Mouse (Mus musculus) cerebellum, adult 2 months (tissue): ENCODE data around the gene Ccer2. TPM values are rescaled to one million over a fixed set of nuclear protein-coding genes. Genes with fewer than 3 reads are reported as not detected.
A peak's percentile ranks its signal among the peaks of the same experiment; 100 is the strongest.

Experiments
- DNase-seq, 2 experiments: peaks; one replicate each; pipeline ENCODE4 v3.0.0; 2021
- H3K27ac ChIP-seq: fragments of 200-500 bp; 2 replicates; pipeline ENCODE4 v1.5.1; 2012; ENCODE audit warnings: low read length, control low read depth, inconsistent platforms; ENCODE audit not compliant: insufficient read depth
- H3K27me3 ChIP-seq: fragments of 200-500 bp; 2 replicates; pipeline ENCODE4 v1.6.1; 2012; ENCODE audit warnings: inconsistent platforms, mild to moderate bottlenecking, low read length, moderate library complexity; ENCODE audit not compliant: control insufficient read depth, insufficient read depth
- H3K4me1 ChIP-seq: fragments of 200-500 bp; 2 replicates; pipeline ENCODE4 v1.6.1; 2011; ENCODE audit warnings: low read length; ENCODE audit not compliant: control insufficient read depth, insufficient read depth
- H3K4me3 ChIP-seq: fragments of 200-500 bp; replicated peaks from 2 replicates; pipeline ENCODE3; 2011; ENCODE audit warnings: mild to moderate bottlenecking, low read depth, low read length, control low read depth; ENCODE audit not compliant: insufficient read depth
- CTCF ChIP-seq: fragments of 200-500 bp; IDR thresholded peaks from 2 replicates; pipeline ENCODE4 v1.5.1; 2011; ENCODE audit warnings: low read depth, mild to moderate bottlenecking, control low read depth, low read length, moderate library complexity, borderline replicate concordance; ENCODE audit not compliant: insufficient read depth
- POLR2A ChIP-seq: fragments of 200-500 bp; IDR thresholded peaks from 2 replicates; pipeline ENCODE4 v1.6.1; 2011; ENCODE audit warnings: low read length, control low read depth, borderline replicate concordance; ENCODE audit not compliant: insufficient read depth
- WGBS: fragments of 180-500 bp; shearing (Covaris S2); methylation state at CpG from one replicate; pipeline ENCODE4 v1.1.7; 2018; 5-methylcytosine and 5-hydroxymethylcytosine counted together
- polyA plus RNA-seq: library from polyadenylated mRNA; depleted of rRNA; stranded (reverse); fragments of >200 nt; gene quantifications from 2 replicates; pipeline ENCODE4 v1.2.3, GENCODE M21; 2012

Gene Ccer2
- polyA plus RNA-seq, 1 experiment, result 3.1 TPM

DNA sequence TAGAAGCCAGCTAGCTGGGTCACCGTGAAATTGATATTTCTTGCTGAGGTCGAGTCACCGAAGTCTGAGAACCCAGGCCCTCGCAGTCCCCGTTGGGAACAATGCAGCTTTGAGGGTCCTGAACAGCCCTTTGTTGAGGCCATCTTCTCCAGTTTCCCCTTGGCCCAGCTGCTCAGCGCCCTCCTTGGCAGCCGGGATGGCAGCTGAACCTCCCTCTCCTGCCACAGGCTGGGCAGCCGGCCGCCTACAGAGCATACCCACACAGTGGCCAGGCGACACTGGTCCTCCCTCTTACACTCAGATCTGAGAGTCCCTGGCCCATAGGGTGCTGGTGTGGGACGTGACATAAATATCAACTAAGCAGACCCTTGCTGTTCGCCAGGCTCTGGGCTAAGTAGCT is 18.2 kb downstream of the Ccer2 start:
- peak overlapping the region; percentile 20; the same call in 1 of the 2 replicates for H3K27ac ChIP-seq
- DNase-seq, result peak; percentile 26 to 41
- H3K4me3 ChIP-seq, result no peak overlapping the region
- H3K4me1 ChIP-seq, result peaks cover 13% of the 10 kb centered on the region
- TF ChIP-seq CTCF (no peak), POLR2A (no peak)
- no peaks in the 10 kb centered on the region for H3K27me3 ChIP-seq
- WGBS, result 24% methylated on average over 12 of the region's 12 CpGs

DNA sequence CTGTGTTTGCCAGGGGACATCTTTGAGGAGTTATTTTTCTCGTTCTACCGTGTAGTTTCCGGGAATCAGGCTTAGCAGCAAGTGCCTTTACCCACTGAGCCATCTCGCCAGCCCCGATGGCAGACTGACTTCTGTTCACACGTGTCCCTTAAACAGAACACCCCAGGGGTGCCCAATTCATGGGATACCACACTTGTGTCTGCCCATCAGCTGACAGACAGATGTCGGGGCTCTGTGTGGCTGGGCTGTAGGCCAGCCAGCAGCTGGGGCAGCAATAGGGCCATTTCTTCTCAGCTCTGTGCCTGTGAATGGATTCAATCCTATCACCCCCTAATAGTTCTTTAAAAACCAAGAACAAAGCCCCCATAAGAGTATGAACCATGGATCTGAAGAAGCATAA is 19.2 kb downstream of the Ccer2 start:
- TF ChIP-seq CTCF (no peak), POLR2A (no peak)
- WGBS, result 43% methylated on average over 7 of the region's 7 CpGs
- DNase-seq, result no peak
- Histone ChIP-seq H3K27ac (no peak overlapping the region), H3K4me3 (no peak overlapping the region), H3K4me1 (peaks cover 14% of the 10 kb centered on the region), H3K27me3 (no peaks in the 10 kb centered on the region)

DNA sequence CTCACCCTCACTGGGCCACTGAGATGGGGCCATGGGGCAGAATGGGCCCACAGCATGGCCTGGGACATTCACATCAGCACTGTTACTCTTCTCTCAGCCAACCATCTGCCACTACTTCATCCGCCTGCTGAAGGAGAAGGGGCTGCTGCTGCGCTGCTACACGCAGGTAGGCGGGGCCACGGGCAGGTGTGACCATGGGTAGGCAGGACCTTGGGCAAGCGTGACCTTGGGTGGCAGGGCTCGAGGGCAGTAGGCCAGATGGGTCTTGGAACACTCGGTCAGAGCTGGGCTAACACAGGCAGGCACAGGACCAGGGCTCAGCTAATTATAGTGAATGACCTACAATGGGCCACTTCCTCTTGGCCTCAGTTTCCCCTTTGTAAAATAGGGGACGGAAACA is 22.9 kb downstream of the Ccer2 start:
- TF ChIP-seq CTCF, result no peak
- no peak for TF ChIP-seq POLR2A
- Histone ChIP-seq H3K27ac (no peak overlapping the region), H3K4me1 (peaks cover 20% of the 10 kb centered on the region), H3K4me3 (no peak overlapping the region), H3K27me3 (no peaks in the 10 kb centered on the region)
- 76% methylated on average over 9 of the region's 9 CpGs for WGBS
- DNase-seq, result peak in 1 of 2 experiments; percentile 25

DNA sequence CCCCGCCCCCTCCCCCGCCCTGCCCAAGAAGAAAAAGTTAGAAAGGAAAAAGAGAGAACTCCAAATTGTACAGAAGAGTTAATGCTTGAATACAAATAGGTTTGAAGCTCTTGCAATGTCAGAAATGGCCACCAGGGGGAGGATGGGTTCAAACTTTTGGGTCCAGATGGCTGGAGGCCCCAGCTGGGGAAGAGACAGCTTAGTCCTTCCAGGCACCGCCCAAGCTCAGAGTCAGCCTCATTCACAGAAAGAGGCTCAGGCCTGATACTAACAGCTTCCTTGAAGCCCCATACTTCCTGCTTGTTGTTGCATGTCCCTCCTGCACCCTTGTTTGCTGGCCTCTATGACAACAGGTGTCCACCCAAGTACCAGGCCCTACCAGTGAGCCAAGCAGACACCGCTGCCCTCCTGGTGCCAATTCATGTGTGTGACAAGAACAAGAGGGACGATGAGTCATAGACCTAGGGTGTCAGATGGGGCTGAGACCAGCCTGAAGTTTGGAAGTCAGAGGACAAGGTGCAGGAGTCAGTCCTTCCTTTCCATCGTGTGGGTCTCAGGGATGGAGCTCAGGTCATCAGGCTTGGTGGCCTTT is 24.2 kb downstream of the Ccer2 start:
- TF ChIP-seq CTCF (peak; percentile 79), POLR2A (no peak)
- Histone ChIP-seq H3K27me3 (no peaks in the 10 kb centered on the region), H3K27ac (peak overlapping the region; percentile 63), H3K4me3 (no peak overlapping the region), H3K4me1 (peaks cover 15% of the 10 kb centered on the region)
- 19% methylated on average over 6 of the region's 6 CpGs for WGBS
- DNase-seq, result peak; percentile 83 to 90

DNA sequence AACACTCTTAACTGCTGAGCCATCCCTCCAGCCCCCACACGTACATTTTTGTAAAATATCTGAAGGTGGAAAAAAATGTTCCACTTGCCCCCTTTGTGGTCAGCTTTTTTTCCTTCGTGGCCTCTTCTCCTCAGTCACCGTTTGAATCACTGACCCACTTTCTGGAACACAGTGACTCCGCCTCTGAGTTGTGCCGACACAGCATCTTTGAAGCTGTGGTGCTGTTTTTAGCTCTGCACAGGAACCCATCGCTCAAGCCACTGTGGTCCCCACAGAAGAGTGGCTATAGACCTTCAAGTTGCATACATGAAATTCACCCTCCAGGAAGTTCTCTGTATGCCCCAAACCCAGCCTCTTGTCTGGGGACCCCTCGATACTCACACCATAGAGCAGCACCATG is 24.9 kb downstream of the Ccer2 start:
- peak overlapping the region; percentile 63 for H3K27ac ChIP-seq
- DNase-seq, result peak; percentile 40 to 55
- peaks cover 15% of the 10 kb centered on the region for H3K4me1 ChIP-seq
- 19% methylated on average over 7 of the region's 7 CpGs for WGBS
- TF ChIP-seq CTCF (no peak), POLR2A (no peak)
- no peaks in the 10 kb centered on the region for H3K27me3 ChIP-seq
- no peak overlapping the region for H3K4me3 ChIP-seq

DNA sequence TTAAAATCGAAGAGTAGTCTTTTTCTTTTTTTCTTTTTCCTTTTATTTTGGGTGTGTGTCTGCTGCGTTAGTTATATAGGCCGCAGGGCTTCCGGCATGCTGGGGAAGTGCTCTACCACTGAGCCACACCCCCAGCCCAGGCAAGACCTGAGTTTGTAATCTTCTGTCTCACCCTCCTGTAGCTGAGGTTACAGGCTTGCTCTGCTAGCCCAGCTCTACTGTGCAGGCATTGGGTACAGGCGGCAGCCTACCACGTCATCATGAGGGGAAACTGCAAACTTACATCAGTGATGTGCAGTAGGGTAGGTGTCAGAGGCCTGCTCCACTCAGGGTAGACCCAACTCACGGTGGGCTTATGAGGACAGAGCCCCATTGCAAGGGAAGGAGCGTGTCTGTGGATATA is 25.3 kb downstream of the Ccer2 start:
- TF ChIP-seq POLR2A (no peak), CTCF (no peak)
- peaks cover 15% of the 10 kb centered on the region for H3K4me1 ChIP-seq
- no peak for DNase-seq
- WGBS, result 85% methylated on average over 8 of the region's 8 CpGs
- peak overlapping the region; percentile 63 for H3K27ac ChIP-seq
- H3K4me3 ChIP-seq, result no peak overlapping the region
- H3K27me3 ChIP-seq, result no peaks in the 10 kb centered on the region

DNA sequence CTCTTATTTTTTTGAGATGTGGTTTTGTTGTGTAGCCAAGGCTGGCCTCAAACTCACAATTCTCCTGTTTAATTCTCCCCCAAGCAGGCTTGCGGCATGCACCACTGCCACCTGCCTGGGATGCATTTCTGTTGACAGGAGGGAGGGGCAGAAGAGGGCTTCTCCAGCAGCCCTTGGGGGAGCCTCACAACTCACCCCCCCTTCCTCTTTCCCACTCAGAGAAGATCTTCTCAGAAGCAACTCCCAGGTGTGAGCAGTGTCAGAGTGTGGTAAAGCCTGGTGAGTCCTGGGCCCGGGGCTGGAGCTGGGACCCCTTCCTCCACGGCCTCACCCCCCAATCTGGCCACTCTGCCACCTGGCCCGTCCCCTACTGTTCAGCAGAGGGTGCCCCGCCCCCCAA is 29.2 kb downstream of the Ccer2 start:
- no peak for DNase-seq
- 73% methylated on average over 5 of the region's 5 CpGs for WGBS
- peaks cover 14% of the 10 kb centered on the region for H3K4me1 ChIP-seq
- H3K4me3 ChIP-seq, result no peak overlapping the region
- no peak overlapping the region for H3K27ac ChIP-seq
- no peaks in the 10 kb centered on the region for H3K27me3 ChIP-seq
- TF ChIP-seq POLR2A, result no peak
- no peak for TF ChIP-seq CTCF

DNA sequence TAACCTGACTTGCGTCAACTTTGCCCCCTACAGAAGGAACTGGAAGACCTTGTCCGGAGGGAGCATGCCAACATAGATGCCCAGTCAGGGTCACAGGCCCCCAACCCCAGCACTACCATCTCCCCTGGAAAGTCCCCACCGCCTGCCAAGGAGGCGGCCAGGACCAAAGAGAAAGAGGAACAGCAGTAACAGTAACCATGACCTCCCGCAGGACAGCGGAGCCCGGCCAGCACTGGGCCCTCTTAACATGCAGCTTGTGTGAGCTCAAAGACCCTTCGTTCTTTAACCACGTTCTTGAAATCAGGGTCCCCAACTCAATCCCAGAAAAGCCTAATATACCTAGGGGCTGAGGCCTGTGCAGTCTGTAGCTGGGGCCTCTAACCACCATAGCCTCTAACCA is 31.9 kb downstream of the Ccer2 start:
- Histone ChIP-seq H3K27ac (no peak overlapping the region), H3K27me3 (no peaks in the 10 kb centered on the region), H3K4me1 (no peaks in the 10 kb centered on the region), H3K4me3 (no peak overlapping the region)
- TF ChIP-seq CTCF (no peak), POLR2A (no peak)
- DNase-seq, result no peak
- 96% methylated on average over 9 of the region's 9 CpGs for WGBS
